Mouse (Mus musculus) c-Kit-positive CD71-negative TER-119-negative erythroid progenitor cells, embryonic 14.5 days (primary cell): ENCODE results near the gene Rasl11a.
A peak's percentile ranks its signal among the peaks of the same experiment; 100 is the strongest.
"Not testable (repeated sequence)": the region's sequence is repeated elsewhere in the genome, so short reads cannot be mapped to it uniquely, and the experiment has no call there.

Source experiments
- DNase-seq: peaks from one replicate; pipeline ENCODE4 v3.0.0-alpha.2; 2013; ENCODE audit warnings: low read depth

Gene Rasl11a

DNA sequence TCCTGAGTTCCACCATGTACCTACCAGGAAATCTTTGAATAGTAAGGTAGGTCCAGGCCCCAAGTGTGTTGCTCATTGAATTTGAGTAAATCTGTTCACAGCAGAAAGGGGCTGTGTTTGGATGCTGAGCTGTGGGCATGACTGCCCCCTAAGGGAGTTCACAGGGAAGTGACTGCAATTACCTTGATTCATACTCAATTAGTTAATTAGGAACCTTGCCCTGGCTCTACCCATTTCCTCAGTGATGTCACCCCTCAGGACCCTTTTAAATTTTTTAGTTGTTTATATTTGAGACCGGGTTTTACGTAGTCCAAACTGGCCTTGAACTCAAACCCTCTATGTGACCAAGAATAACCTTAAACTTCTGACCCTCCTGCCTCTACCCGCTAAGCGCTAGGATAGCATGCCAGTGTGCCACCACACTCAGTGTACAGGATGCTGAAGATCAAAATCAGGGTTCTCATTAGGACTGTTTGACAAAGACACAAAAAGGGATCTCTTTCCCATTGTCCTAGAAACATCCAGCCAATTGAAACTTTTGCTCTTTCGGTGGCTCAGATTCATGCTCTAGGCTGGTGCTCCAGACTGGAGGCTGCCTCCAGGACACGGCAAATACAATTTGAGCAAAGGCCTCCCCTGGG lies 450 bp upstream of the Rasl11a start:
- no peak for DNase-seq

DNA sequence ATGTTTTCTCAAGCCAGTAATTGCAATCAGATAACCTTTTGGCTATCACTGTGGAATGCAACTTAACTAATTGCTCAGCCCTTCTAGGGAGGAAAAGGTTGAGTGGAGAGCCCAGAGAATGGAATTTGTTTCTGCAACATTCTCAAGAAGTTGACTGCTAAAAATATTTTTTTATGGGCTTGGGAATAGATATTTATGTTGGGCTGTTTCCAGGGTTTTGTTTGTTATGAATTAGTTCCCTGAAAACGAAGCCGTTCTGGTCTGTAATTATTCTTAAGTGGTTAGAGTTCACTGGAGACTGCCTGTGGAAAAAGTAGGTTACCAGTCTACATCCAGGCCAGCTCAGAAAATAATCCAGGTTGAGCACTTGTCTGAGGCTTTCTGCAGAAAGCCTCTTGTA lies 1.6 kb downstream of the Rasl11a start:
- DNase-seq = no peak

- DNase-seq = no peak
Observed at GRCm38 (mm10) chr5:146848936-146849582, 4.2 kb downstream of the Rasl11a start.

DNA sequence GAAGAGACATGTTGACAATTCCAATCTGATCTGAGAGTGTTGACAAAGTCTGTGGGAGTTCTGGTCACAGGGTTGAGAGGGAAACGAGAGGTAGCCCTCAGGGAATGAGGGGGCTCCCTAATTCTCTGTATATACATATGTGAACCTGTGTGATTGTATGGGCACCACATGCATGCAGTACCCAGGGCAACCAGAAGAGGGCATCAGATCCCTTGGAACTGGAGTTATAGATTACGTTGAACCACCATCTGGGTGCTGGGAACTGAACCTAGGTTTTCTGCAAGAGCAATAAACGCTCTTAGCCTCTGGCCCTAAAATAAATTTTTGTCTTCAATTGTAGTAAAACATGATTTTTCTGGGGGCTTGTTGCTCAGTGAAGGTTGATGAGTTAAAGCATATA lies 11.2 kb downstream of the Rasl11a start:
- DNase-seq = no peak

DNA sequence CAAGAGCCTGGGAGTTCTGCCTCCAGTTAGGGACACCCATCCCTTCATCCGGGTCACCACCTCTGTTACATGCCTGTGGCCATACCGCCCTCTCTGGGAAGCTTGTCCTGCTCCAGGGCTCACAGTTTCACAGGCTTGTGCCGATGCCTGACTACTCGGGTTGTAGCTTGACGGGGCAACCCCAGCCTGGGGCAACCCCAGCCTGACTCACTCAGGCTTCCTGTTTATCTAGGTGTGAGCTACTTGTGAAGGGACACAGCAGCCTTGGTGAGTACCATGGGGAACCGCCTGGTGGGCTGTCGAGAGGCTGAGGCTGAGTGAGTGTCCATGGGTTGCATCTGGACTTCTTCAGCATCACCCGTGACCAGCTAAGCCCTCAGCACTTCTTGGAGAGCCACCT lies 12.7 kb downstream of the Rasl11a start:
- DNase-seq = no peak

DNA sequence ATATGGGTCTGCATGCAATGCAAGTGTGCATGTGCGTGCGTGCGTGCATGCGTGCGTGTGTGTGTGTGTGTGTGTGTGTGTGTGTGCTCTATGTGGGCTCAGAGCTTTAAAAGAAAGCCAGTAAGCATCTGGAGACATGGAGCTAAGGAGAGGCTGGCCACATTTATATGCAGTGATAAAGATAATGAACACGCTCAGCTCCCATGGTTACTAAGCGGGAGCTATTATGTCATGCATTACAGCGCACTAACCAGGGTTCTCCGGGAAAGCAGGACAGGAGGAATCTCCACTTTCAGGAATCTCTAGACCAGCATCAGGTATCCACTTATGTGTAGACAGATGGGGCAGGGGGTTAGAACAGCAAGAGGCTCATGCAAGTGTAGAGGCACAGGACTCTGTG lies 13.9 kb downstream of the Rasl11a start:
- no peak for DNase-seq

- no peak for DNase-seq
Observed at GRCm38 (mm10) chr5:146859246-146859645, 14.4 kb downstream of the Rasl11a start.

- no peak for DNase-seq
Observed at GRCm38 (mm10) chr5:146860222-146860998, 15.5 kb downstream of the Rasl11a start.

GRCm38 (mm10) chr5:146861588-146861987 lies 16.7 kb downstream of the Rasl11a start:
- no peak for DNase-seq

- no peak for DNase-seq
Observed at GRCm38 (mm10) chr5:146865511-146865910, 20.6 kb downstream of the Rasl11a start.

DNA sequence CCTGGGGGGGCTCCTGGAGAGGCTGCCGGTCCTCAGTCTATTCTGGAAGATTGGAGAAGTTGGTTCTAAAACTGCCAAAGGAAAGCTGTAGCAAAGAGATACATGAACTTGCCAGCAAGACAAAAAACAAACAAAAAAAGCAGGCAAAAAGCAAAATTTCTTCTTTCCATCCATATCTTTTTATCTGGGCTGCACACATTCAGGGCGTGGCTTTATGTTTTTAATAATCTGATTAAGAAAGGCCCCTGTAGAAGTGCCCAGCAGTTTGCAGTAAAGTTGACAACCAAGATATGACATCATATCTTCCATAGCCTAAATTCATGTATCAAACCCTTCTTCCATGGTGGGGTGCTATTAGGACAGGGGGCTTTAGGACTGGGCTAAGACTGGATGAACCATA lies 21.4 kb downstream of the Rasl11a start:
- no peak for DNase-seq

DNA sequence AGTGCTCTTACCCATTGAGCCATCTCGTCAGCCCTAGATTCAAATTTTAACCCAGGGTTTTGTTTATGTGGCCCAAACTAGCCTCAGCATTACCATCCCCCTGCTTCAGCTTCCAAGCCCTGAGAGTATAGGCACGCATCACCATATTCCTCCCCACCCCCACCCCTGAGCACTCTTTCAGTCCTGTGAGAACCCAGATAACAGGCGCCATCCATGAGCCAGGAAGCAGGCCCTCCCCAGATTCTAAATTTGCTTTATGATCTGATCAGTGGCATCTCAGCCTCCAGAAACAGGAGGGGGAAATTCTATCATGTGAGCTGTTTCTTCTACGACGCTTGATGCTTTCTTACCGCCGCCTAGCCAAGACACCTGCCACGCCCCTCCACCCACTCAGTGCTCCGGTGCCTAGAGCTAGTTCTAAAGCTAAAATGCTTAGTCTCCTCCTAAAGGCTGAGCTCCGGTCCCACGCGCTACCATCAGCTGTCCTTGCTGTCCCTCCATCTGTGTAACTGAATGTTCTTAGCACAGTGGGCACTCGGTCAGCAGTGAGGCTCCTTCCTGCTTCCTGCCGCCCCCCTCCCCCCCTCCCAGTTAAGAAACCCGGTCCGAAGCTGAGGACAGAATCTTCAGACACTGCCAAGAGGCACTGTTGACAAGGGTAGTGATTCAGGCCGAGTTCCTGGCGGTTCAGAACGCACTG lies 22.5 kb downstream of the Rasl11a start:
- DNase-seq = peak; percentile 64

GRCm38 (mm10) chr5:146867946-146868314 lies 23.1 kb downstream of the Rasl11a start:
- no peak for DNase-seq

DNA sequence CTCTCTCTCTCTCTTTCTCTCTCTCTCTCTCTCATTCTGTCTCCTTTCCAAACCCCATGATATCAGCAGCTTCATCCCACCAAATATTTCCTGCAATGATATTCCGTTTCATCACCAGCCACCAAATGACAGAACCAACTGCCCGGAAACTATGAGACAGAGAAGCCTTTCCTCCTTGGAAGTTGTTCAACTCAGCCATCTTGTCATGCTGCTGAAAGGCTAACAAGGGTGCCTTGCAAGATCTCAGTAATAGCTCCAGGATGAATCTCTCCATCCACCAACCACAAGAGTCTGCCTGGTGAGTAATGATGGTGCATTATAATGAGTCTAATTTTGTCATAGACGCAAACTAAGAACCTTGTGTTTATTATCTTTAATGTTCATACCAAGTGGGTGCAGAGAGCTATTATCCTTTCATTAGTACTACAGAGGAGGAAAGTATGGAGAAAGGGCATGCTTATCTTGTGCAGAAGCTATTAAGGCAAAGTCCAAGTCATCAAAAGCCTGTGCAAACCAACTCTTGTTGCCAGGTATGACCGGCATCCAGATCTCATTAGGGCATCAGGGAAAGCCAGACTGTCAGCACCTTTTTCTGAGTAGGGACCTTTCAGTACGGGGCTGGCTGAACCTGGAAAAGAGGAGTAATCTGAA lies 28.2 kb downstream of the Rasl11a start:
- no peak for DNase-seq

DNA sequence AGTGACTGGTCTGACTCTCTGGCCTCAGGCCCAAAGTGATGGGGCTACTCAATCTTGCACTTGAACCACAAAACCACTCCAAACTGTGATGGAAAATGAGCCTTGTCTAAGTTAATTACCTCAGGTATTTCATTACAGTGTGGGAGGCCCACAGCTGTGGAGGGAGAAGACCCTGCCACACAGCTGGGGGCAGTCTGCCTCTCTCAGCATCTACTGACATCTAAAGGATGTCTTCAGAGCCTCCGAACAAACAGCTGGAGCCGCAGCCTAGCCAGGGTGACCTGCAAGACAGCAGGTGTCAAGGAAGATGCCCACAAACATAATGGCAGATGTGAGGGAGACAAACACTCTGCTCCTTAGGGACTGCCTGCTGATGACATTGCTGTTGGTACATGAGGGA lies 31.2 kb downstream of the Rasl11a start:
- DNase-seq = no peak

DNA sequence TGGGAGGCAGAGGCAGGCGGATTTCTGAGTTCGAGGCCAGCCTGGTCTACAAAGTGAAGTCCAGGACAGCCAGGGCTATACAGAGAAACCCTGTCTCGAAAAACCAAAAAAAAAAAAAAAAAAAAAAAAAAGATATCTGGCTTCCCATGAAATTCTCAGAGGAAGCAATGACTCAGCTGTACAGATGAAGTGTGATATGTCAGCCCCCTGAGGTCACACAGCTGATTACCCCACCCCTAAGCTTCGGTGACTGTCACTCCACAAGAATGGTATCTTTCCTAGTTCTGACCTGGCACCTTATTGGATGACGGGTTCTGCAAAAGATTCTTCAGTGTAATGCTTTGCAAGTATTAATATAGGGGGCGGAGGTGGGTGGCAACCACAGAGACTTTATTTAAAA lies 33.0 kb downstream of the Rasl11a start:
- not testable (repeated sequence) for DNase-seq

GRCm38 (mm10) chr5:146882261-146882660 lies 37.4 kb downstream of the Rasl11a start:
- DNase-seq = no peak

DNA sequence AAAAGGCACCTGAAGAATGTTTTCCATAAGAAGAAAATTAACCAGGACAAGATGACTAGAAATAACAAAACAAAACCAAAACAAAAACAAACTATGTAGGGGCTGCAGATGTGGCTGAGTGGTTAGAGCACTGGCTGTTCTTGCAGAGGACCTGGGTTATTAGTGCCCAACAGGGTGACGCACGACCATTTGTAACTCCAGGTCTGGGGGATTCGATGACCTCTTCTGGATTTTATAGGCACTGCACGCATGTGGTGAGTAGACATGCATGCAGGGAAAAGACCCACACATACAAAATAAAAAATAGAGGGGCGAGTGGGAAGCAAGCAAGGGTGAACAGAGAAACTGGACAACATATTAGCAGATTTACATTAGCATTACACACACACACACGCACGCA lies 38.2 kb downstream of the Rasl11a start:
- no peak for DNase-seq

GRCm38 (mm10) chr5:146883486-146884272 lies 38.8 kb downstream of the Rasl11a start:
- DNase-seq = no peak

DNA sequence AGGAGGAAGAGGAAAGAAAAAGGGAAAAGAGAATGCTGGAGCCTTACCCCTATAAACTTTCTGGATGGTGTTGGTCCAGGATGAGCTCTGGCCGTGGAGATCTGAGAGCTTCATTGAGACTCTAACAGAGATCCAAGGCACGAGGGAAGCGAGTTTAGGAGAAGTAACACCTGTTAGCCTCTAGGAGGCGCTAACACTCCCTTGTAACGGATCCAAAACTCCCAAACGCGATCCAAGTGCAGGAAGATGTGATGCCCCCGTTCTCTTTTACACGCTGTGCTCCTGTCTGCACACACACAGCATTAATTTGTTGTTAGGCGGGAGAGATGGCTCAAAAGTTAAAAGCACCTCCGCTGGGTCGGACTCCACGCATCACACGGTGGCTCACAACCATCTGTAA lies 46.3 kb downstream of the Rasl11a start:
- DNase-seq = no peak

DNA sequence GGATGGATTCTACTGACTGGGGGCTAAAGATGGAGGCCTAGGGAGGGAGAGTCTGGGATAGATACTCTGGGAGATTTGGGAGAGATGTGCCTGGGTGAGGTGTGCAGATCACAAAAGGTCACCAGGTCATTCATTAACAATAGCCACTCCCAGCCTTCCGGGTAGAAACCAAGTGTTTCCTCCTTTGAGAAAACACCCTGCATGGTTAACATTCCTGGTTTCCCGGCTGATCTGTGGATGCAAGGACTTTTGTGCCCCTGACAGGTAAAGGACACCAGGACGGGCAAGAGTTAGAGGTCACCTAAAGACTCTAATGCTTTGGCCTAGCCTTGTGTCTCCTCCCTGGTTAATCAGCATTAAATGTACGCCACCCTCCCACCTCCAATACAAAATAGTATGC lies 48.0 kb downstream of the Rasl11a start:
- no peak for DNase-seq
